Mouse (Mus musculus): ENCODE data around the gene Zscan4d. TPM values are rescaled to one million over a fixed set of nuclear protein-coding genes. Genes with fewer than 3 reads are reported as not detected.
"Not testable (repeated sequence)": the region's sequence is repeated elsewhere in the genome, so short reads cannot be mapped to it uniquely, and the experiment has no call there.

Gene Zscan4d
- polyA plus RNA-seq (2016; fragmentation: Nextera tagmentation; extraction: Ambion mirVana): not detected in 2 replicates

- not testable (repeated sequence) for H3K27me3 ChIP-seq; H3K9me3 ChIP-seq; H3K36me3 ChIP-seq (replicated peaks); H3K4me3 ChIP-seq (replicated peaks); H3K9ac ChIP-seq; H3K4me2 ChIP-seq; H3K4me1 ChIP-seq; ATAC-seq (ENCODE audit: low FRiP score); H3K27ac ChIP-seq
- 87% methylated on average over 4 of the region's 4 CpGs for WGBS
Measured at GRCm38 (mm10) chr7:11166059-11166458, at the start of gene Zscan4d. Gene Zscan4d (minus strand): TSS chr7:11166159.

- not testable (repeated sequence) for H3K27me3 ChIP-seq; H3K4me3 ChIP-seq (replicated peaks); H3K4me1 ChIP-seq; H3K27ac ChIP-seq; H3K9ac ChIP-seq; H3K36me3 ChIP-seq (replicated peaks); H3K4me2 ChIP-seq; ATAC-seq (ENCODE audit: low FRiP score)
- H3K9me3 ChIP-seq: 0 out of 2 replicates have a peak, but pooled peaks cover 16% of the 10 kb centered on the region
- 42% methylated on average over 6 of the region's 6 CpGs for WGBS
Measured at GRCm38 (mm10) chr7:11158036-11158435, 7.9 kb downstream of the Zscan4d start.

Other genes starting within 250 kb of the Zscan4d start
- not detected in 2 replicates for gene Zscan4c, start 160.4 kb downstream of the Zscan4d start, polyA plus RNA-seq (2016; fragmentation: Nextera tagmentation; extraction: Ambion mirVana)
- gene Zscan4-ps1, start 96.5 kb downstream of the Zscan4d start, polyA plus RNA-seq (2016; fragmentation: Nextera tagmentation; extraction: Ambion mirVana): not detected in 2 replicates
- gene Zscan4e, start 144.5 kb upstream of the Zscan4d start, polyA plus RNA-seq (2016; fragmentation: Nextera tagmentation; extraction: Ambion mirVana): not detected in 2 replicates
- gene Zscan4f, start 231.8 kb upstream of the Zscan4d start, polyA plus RNA-seq (2016; fragmentation: Nextera tagmentation; extraction: Ambion mirVana): not detected in 2 replicates